Mouse (Mus musculus) bone marrow macrophage, adult 2 months (primary cell): ENCODE measurements around the gene Irak1bp1.

Source experiments
- CTCF ChIP-seq: IDR thresholded peaks from 2 replicates; pipeline ENCODE4 v1.5.1; 2012; ENCODE audit warnings: low read depth, mild to moderate bottlenecking, low read length, moderate library complexity
- POLR2A ChIP-seq: IDR thresholded peaks from 2 replicates; pipeline ENCODE4 v1.6.1; 2012; ENCODE audit warnings: mild to moderate bottlenecking, low read depth, low read length, borderline replicate concordance

- TF ChIP-seq CTCF = no peak
- TF ChIP-seq POLR2A = no peak
These were observed 17.0 kb upstream of the Irak1bp1 start for GRCm38 (mm10) chr9:82812172-82812963.
